Mouse (Mus musculus): ENCODE measurements around the gene Arl16.

Gene Arl16

DNA sequence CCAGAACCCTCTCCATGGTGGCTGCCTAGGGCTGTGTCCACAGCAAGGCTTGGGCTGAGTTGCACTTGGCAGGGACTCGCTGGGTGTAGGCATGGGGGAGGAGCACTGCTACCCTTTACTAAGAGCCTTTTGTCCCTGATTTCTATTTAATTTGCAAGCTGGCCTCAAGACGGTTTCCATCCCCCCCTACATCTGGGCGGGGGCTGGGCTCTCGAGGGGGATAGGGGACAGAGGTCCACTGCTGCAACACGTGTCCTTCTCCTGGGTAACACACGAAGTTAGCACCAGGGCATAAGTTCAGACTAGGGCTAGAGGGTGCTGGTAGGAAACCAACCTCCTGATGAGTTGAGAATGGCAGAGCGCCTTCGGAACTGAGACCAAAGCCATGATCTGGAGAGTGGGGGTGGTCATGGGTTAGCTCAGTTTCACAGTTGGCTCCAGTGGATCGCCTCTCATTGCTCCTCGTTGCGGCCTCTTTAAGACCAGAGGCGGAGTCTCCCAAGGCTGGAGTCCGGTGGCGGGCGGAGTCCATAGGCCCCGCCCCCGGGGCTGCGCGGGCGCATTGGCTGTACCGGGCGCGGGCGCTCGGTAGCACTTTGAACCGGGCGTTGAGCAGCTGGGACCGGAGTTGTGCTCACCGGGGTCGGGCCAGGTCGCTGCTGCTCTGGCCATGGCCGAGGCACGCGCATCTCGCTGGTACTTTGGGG, 24.1 kb upstream of the Arl16 start, which contains the start of gene Slc25a10:
TSS of gene Slc25a10 (plus strand) at position 524 of the 707 bp plus-strand sequence.
- peak; percentile 86 for DNase-seq

DNA sequence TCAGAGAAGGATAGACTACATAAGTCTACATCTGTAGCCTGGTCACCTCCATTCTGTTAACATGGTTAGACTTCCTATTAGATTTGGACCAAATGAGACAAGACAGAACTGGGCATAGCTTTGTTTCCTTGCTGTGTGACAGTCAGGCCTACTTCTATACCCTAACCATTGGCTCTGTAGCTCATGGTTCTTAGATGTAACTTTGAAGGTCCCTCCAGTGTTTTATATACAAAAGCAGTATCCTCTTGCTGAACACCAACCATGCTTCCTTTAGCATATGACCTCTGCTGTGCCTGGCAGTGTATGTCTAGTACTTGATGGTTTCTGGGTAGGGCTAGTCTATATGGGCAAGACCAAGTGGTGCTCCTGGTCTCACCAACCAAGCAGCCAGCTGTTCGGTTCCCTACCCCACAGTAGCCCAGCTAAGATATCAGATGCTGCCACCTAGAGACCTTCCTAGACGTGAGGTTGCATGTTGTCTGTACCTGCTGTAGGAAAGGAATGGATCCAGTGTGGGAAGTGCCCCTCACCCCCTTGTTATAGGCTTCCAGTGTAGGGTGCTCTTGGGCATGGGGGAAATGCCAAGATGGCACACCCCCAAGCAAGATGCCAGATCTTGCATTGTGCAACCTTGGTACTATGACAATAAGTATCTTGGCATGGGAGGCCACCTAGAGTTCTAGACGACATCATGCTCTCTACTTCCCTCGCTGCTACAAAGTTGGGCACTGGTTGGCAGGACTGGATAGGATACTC, 23.1 kb upstream of the Arl16 start:
- peak; percentile 54 for DNase-seq

DNA sequence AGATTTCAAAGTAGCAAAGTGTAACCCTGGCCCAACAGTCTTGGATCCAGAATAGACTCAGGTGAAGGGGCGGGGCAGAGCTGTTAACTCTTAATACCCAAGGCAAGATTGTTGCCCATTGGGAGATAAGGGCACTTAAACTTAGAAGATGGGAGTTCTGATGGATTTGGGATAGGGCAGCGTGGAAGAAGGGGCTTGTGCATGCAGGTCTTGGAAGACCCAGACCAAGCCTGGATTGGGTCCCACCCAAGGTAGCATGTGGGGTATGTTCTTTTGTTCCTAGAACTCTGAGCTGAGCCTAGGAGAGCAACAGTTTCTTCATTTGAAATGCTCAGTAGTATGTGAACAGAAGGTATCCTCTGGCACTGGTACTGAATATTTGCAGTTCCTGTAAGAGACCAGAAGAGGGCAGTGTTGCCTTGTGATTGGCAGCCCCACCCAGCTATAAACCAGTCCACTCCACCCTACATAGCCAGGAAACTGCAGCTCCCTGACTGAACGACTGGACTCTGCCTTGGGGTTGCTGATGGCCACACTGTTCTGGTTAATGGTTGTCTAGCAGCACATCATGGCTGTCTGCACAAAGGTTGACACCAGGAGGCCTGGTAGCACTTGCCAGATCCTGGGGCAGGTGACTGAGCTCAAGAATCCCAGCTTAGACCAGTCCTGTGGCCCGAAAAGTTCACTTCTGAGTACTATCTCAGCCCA, 21.8 kb upstream of the Arl16 start:
- peak; percentile 73 for DNase-seq

DNA sequence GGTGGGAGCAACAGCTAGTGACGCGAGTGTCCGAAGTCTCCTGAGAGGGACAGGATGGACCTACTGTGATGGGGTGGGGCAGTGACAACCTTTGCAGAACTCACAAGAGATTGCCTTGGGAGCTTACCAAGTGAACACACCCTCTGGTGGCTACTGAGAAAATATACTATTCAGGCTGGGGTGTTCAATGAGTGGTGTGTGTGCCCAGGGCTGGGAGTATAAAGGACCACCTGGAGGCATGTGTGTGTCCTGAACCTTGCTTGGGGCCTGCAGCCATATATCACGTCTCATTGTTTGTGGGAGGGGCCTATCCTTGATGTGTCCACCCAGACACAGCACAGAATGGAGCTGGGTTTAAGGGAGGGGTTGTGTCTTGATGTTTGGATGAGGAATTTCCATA, 21.1 kb upstream of the Arl16 start:
- DNase-seq = no peak

DNA sequence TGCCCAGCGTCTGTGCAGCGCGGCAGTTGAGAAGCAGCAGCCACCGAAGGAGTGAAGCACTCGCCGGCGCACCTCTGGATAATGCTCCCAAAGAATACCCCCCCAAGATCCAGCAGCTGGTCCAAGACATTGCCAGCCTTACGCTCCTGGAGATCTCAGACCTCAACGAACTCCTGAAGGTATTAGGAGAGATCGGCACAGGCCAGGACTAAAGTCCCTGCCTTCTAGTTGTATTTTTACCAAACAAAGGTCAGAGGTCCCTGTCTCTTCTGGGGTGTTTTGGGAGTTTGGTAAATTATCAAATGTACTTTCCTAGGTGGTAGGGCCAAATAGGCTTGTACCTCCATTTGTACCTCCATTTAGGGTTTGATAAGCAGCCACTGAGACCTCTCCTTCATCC, 17.8 kb upstream of the Arl16 start:
- DNase-seq = no peak

DNA sequence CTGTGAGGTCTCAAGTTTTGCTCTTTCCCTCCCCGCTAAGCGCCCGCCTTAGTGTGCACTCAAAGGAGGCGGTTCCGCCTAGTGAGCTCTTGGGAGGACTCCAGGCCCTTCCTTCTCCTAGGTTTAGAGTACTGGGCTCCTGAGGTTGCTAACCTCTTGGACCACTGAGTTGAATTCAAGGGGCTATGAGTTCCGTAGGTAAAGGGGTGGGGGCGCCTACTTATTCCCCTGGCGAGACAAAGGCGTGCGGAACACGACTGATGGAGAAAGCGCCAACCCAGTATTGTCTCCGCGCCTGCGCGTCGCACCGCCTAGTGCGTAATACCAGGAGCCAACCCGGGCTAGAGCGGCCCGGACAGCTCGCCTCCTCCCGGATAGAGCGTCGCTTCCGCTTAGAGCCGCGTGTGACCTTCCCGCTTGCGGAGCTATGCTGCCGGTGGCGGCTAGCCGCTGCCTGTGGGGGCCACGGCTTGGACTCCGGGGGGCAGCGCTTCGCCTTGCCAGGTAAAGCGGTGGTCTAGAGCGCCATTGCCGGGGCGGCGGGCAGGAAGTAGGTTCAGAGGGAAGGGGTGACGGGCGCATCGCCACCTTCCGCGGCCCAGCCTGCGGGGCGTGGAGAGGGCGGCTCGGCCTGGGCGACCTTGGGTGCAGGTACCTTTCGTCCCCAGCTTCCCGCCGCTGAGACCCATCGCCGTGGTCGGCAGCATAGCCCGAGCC, 17.0 kb upstream of the Arl16 start, which contains the start of gene Mrpl12:
TSS of gene Mrpl12 (plus strand) at position 349 of the 717 bp plus-strand sequence.
- DNase-seq = peak; percentile 89

DNA sequence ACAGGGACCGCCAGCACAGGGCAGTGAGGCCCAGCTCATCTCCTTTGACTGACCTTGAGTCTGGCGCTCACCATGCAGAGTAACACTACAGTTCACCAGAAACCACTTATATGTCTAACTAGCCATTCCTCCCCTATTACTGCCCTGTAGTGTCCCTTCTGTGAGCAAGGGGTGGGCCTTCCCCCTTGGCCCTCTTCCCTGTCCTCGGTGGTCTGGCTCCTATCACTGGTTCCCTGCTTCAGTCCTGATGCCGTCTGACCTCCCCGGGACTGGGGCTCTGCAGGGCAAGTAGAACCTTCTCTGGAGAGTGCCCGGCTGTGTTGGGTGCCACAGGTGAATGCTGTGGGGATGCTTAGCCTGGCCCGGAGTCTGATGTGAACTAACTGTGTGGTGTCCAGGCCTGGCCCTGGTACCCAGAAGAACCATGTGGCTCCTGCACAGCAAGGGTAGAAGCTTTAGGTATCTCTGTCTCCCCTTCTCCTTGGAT, 16.1 kb upstream of the Arl16 start:
- DNase-seq = peak; percentile 47

DNA sequence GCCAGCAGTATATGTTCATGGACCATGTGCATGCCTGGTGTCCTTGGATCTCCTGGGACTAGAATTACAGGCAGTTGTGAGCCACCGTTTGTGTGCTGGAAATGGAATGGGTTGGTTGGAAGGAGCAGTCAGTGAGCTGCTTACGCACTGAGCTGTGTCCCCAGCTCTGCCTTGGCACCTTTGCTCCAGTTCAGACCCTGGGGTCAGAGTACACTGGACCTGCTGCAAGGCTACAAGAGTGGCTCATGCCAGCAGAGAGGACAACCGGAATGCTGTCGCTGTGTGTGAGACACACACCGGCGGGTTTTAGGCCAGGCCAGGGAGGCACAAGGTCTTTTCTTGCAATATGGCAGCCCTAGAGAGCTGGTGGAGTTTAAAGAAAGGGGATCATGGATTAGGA, 4.6 kb upstream of the Arl16 start:
- DNase-seq = no peak

DNA sequence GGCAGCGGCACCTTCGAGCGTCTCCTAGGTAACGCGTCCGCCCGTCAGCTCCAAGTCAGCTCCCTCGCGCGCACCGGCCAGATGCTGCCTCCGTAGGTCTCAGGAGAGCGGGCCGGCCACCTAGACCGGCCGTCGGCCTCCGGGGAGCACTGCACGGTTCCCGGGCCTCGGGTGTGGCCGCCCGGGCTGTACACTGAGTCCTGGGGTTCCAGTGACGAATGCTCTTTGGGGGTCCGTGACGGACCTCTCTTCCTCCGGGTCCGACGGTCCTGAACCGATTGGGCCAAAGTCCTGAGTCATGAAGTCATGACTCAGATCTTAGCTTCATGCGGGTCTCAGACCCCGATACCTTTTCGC, 307 bp upstream of the Arl16 start:
- no peak for DNase-seq

DNA sequence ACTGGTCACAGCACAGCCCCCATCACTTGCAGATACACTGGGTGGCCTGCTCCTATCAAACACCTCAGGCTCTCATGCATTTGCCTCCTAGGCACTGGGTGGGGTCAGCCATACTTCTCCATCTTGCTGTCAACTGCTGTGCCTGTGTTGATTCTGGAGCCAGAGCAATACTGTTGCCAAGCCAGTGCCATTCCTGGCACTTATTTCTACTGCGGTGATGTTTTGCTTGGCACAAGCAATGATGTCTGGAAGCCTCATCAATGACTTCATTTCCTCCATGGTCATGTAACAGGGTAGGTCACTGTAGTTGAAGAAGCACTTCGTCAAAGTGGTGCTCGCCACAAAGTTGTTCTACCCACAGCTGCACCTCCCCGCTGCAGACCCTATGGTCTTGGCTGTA, 1.9 kb downstream of the Arl16 start:
- no peak for DNase-seq

DNA sequence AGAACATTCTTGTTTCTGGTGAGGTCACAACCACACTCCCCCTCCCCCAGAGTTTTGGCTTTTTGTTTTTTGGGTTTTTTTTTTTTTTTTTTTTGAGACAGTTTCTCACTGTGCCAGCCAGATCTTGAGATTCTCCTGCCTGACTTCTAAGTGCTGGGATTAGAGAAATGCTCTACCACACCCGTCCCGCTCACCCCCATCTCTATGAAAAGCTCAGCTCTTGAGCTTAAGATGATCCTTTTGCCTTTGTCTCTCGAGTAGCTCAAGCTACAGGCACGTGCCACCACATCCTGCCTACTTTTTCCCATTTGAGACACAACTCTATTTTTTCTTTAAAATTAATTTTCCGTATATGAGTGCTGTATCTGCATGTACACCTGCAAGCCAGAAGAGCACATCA, 3.0 kb downstream of the Arl16 start:
- DNase-seq = no peak

DNA sequence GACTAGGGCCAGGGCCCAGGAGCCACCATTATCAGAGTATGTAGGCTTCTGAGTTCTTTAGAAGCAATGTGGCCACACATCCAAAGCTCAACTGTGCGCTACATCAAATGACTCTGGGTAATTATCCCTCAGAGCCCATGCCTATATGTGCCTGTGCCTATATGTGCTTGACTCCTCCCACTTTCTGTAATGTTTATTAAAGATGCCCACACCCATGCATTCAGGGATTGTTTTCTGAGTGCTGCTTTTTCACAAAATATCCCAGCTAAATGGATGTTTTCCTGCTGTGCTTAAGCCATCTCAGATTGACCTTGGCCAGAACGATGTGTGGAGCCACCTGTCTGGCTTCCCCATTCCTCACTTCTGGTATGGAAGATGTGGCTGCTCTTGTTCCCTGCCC, 3.9 kb downstream of the Arl16 start:
- DNase-seq = no peak

DNA sequence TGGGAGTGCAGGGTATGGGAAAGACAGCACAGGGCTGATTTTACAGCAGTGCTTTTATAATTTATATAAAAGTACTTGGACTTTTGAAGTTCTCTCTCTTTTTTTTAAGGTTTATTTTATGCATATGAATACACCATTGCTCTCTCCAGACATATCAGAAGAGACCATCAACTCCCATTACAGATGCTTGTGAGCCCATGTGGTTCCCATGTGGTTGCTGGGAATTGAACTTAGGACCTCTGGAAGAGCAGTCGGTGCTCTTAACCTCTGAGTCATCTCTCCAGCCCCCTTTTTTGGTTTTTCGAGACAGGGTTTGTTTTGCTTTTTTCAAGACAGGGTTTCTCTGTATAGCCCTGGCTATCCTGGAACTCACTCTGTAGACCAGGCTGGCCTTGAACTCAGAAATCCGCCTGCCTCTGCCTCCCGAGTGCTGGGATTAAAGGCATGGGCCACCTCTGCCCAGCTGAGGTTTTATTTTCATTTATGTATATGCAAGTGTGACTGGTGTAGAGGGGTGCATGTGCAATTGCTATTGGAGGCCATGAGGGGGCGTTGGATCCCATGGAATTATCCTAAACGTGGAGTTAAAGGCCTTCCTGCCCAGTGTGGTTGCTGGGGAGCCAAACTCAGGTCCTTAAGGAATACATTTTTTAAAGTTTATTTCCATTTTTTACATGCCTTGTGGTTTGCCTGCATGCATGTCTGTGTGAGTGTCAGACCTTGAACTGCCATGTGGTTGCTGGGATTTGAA, 8.4 kb downstream of the Arl16 start:
- no peak for DNase-seq

DNA sequence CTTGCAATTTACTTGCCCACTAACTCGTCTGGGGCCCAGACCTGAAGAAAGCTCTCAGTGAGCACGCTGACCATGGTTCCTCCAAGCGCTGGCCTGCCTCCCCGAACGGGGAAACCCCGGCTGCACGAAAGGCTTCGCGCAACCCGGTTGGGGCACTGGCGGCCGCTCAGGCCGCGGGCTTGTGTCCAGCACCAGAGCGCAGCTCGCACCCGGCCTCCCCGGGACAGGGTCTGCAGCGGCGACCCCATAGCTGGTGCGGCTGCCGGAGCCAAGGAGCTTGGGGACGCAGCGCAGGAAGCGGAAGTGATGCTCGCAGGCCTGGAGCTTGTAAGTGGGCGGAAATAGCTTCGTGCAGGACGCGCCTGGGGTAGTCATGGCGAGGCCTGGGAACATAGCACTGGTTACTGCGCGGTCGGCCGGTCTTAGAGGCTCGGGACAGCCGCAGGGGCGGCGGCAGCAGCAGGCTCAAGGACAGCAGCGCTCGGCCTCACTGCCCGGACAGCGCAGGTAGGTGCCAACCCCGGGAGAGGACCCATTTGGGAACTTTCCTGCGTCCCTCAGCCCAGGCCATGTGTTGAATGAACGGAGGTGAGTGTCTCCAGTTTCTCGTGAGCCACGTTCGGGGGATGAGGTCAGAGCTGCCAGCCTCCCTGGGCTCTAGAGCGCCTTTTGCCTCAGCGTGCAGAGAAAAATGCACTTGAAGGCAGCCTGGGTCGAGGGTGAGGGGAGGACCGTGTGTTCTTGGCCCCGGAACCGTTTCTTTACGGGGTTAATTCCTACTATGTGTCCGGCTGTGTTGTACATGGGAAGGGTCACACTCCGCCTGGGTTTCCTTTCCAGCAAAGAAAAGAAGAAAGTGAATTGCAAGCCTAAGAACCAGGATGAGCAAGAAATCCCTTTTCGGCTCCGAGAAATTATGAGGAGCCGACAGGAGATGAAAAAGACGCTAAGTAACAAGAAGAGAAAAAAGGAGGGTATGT, 9.3 kb downstream of the Arl16 start, which contains the start of the genes Oxld1 and Ccdc137:
TSS of gene Oxld1 (minus strand) at position 297 of the 980 bp plus-strand sequence.
TSS of gene Ccdc137 (plus strand) at position 344 of the 980 bp plus-strand sequence.
- peak; percentile 65 for DNase-seq

DNA sequence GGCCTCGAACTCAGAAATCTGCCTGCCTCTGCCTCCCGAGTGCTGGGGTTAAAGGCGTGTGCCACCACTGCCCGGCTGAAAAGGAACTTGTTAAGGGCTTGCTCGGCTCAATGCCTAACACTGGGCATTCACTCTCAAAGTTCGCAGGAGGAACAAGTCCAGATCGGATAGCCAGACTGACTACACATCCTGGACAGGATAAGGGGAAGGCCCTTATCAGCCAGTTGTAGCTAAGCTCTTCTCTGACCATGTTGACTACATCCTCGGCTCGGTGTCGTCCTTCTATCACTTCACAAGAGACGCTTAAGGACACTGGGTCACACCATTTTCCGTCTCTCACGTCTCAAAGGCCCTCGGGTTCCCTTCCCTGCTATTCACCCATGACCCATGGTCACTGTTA, 10.0 kb downstream of the Arl16 start:
- no peak for DNase-seq

DNA sequence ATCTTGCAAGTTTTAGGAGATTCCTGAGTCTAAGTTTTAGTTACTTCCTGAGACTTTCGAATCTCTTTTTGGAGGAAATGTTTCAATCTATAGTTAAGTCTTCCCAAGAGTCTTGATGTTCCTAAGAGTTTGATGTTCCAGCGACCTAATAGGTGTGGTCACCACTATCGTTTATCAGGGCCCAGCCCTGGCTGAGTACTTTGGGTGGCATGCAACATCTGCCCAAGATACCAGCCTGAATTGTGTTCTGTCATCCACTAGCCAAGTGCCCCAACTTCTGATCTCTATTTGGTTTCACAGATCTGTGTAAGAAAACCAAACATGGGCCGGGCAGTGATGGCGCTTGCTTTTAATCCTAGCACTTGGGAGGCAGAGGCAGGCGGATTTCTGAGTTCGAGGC, 12.0 kb downstream of the Arl16 start:
- DNase-seq = no peak

DNA sequence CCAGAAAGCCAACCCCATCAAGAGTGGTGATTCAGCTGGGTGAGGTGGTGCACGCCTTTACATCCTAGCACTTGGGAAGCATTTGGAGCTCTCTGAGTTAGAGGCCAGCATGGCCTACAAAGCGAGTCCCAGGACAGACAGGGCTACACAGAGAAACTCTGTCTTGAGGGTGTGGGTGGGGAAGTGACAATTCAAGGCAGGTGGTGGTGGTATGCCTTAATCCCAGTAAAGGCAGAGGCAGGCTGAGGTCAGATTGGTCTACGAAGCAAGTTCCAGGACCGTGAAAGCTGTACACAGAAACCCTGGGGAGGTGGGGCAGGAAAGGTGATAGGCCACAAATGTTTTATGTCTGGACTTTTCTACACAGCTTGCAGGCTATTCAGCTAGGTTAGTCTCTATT, 12.4 kb downstream of the Arl16 start:
- no peak for DNase-seq

DNA sequence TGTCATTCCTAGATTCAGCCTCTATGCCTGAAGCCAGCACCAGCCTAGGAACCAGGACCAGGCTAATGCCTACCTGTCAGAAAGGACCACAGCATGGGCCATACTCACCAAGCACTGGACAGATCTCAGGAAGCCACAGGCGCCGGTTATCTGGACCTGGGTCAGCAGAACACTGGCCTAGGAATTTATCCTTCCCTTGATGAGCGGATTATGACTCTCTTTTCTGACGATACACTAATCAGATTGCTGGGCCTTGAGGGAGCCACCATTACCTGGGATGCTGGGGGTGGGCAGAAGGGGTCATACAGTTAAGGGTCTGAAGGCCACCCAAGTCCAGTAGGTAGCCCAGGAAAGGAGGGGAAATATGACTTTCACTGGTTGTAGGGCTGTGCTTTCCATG, 14.1 kb downstream of the Arl16 start, which contains the start of gene Pde6g:
TSS of gene Pde6g (minus strand) at position 195 of the 400 bp plus-strand sequence.
- DNase-seq = no peak

DNA sequence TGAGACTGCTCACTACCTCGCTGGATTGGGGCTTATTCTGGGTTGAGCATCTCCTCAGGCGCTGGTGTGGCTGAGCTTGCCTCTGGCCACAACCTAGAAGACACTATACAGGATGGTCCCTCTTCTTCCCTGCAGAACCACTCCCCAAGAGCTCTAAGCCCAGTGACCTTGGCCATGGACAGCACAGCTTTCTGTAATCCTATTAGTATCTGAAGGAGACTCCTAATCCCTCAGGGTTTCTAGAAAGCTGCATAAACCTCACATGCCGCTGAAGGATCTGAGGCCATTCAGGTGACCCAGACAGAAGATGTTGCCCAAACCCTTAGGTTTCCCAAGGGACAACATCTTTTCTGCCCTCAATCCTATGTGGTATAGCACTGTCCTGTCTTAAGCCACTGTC, 15.2 kb downstream of the Arl16 start:
- DNase-seq = no peak

DNA sequence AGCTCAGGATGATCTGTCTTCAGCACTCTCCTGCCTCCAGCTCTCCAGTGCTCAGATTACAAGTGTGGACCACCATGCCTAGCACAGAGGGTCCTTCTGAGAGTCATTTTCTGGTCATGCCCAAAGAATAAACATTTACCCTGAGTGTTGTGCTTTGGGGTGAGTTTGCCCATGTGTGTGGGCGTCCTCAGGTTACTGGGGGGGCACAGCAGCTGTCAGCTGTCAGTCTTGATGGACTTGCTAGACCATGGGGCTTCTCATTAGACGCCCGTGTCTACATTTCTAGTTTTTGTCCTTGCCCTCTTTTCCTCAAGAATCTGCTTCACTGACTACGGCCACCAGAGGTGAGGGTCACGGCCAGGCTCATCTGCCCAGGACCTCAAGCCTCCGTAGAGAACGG, 20.2 kb downstream of the Arl16 start:
- DNase-seq = no peak

DNA sequence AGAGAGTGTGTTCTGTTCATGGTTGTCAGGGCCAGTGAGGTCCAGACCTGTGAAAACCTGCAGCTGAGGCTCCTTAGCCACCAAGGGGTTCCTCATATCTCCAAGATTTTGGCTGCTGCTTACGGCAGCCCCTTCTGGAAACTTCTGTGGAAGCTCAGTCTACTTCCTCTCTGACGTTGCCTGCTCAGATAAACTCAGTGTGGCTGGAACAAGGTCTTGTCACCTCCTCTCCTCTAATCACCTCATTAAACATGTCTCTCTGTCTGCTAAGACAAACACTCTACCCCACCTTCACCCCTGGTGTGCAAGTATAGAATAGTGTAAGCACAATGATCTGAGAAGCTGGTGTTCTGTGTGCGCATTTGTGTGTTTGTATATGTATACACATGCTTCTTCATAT, 21.9 kb downstream of the Arl16 start:
- DNase-seq = no peak
